Comparison of ENCODE assay signal across 25 mouse cellular contexts in genomic region chr16:21983146-21983545, GRCm38 (mm10). TPM values are rescaled to one million over a fixed set of nuclear protein-coding genes. Genes with fewer than 3 reads are reported as not detected.
DNase-seq lines count a peak whose midpoint lies in the region; ATAC-seq and TF ChIP-seq lines count a peak whose summit lies in the region.
"Had no signal": no experiment of that assay in that cellular context is flagged by ENCODE, and none has a peak within 500 bp of the region (broad histone marks: within the 10 kb centered on the region; RNA-seq: fewer than 3 reads in every experiment).

No protein-coding gene starts in this region.

- H3K9ac ChIP-seq in ES-Bruce4 (ENCODE audit: low read depth, poor library complexity, severe bottlenecking) (no peak overlapping the region), ES-E14 (ENCODE audit: insufficient read depth, low read depth, low read length, poor library complexity, severe bottlenecking) (peak overlapping the region; percentile 46)
- no peak overlapping the region for H3K9ac ChIP-seq in hindbrain, postnatal 0 days (replicated peaks; ENCODE audit: low read length)
- no peak overlapping the region for H3K9ac ChIP-seq in midbrain, postnatal 0 days (replicated peaks; ENCODE audit: low read length, poor library complexity, severe bottlenecking)
- H3K9ac ChIP-seq in midbrain, embryonic 11.5 days (ENCODE audit: low read length): no peak overlapping the region
- H3K9ac ChIP-seq: embryonic facial prominence, embryonic 13.5 days; embryonic facial prominence, embryonic 15.5 days; forebrain, embryonic 13.5 days; forebrain, embryonic 15.5 days; forebrain, postnatal 0 days had no signal

- DNase-seq in ES-E14 (ENCODE audit: low read depth, low spot score): no peak
- peak; percentile 70 for DNase-seq in ZHBTc4 (ENCODE audit: low read depth, low spot score)
- no peak for DNase-seq in hindbrain, postnatal 0 days (ENCODE audit: low spot score)
- DNase-seq in midbrain, postnatal 0 days (ENCODE audit: low spot score): no peak
- DNase-seq in midbrain, embryonic 11.5 days (ENCODE audit: low spot score, missing footprints): no peak
- DNase-seq: adrenal gland, adult 2 months; adrenal gland, postnatal 10 days; adrenal gland, postnatal 25 days; cerebellum, adult 11 months; cerebellum, adult 18-20 months; cerebellum, adult 8-10 months; cerebellum, adult 9-11 months; cerebellum, postnatal 14 days; cerebellum, postnatal 36 days; embryo, embryonic 11 days; forebrain, postnatal 0 days had no signal

- H3K4me1 ChIP-seq in ES-Bruce4 (ENCODE audit: control insufficient read depth, insufficient read depth, low read length) (no peaks in the 10 kb centered on the region), ES-E14 (ENCODE audit: control insufficient read depth in 2 of 2, insufficient read depth in 2 of 2, low read length in 2 of 2, poor library complexity in 1 of 2) (peaks cover 0 to 6% of the 10 kb centered on the region in 2 experiments; a peak in 2 of 4 replicates)
- no peaks in the 10 kb centered on the region for H3K4me1 ChIP-seq in hindbrain, postnatal 0 days (ENCODE audit: insufficient read depth, low read length)
- H3K4me1 ChIP-seq in midbrain, postnatal 0 days (ENCODE audit: insufficient read depth, low read length): no peaks in the 10 kb centered on the region
- no peaks in the 10 kb centered on the region for H3K4me1 ChIP-seq in midbrain, embryonic 11.5 days (ENCODE audit: control insufficient read depth, insufficient read depth, low read length)
- H3K4me1 ChIP-seq: embryonic facial prominence, embryonic 13.5 days; embryonic facial prominence, embryonic 15.5 days; forebrain, embryonic 13.5 days; forebrain, embryonic 15.5 days had no signal

- no peaks in the 10 kb centered on the region for H3K27me3 ChIP-seq in ES-Bruce4 (ENCODE audit: control insufficient read depth, insufficient read depth, low read length, poor library complexity, severe bottlenecking)
- no peaks in the 10 kb centered on the region for H3K27me3 ChIP-seq in hindbrain, postnatal 0 days (ENCODE audit: insufficient read depth, low read length)
- no peaks in the 10 kb centered on the region for H3K27me3 ChIP-seq in midbrain, postnatal 0 days (ENCODE audit: insufficient read depth, low read length)
- H3K27me3 ChIP-seq in midbrain, embryonic 11.5 days (ENCODE audit: control insufficient read depth, insufficient read depth, low read length): no peaks in the 10 kb centered on the region
- H3K27me3 ChIP-seq: embryonic facial prominence, embryonic 13.5 days; embryonic facial prominence, embryonic 15.5 days; forebrain, embryonic 13.5 days; forebrain, embryonic 15.5 days had no signal

- peak overlapping the region; percentile 39 for H3K27ac ChIP-seq in ES-Bruce4 (ENCODE audit: insufficient read depth, low read length)
- peak overlapping the region; percentile 75 for H3K27ac ChIP-seq in ES-E14 (ENCODE audit: insufficient read depth, low read depth, low read length, poor library complexity, severe bottlenecking)
- no peak overlapping the region for H3K27ac ChIP-seq in hindbrain, postnatal 0 days
- no peak overlapping the region for H3K27ac ChIP-seq in midbrain, postnatal 0 days (ENCODE audit: low read depth, low read length)
- no peak overlapping the region for H3K27ac ChIP-seq in midbrain, embryonic 11.5 days (ENCODE audit: low read depth, low read length)
- H3K27ac ChIP-seq: embryonic facial prominence, embryonic 13.5 days; embryonic facial prominence, embryonic 15.5 days; forebrain, embryonic 13.5 days; forebrain, embryonic 15.5 days had no signal

- no peak for TF ChIP-seq POLR2A in ES-Bruce4 (IDR thresholded peaks at IDR 0.05; ENCODE audit: insufficient read depth, low read length)

- in situ Hi-C loops in ES-E14 (cut with MboI; ENCODE audit: low sequenced_read_pairs in 2 of 2, unreplicated experiment in 2 of 2): no loop called here

- H3K9me3 ChIP-seq in ES-Bruce4 (replicated peaks; ENCODE audit: control insufficient read depth, insufficient read depth, low read length, poor library complexity, severe bottlenecking) (peaks cover 11% of the 10 kb centered on the region), ES-E14 (ENCODE audit: control insufficient read depth, insufficient read depth, low read depth, low read length) (no peaks in the 10 kb centered on the region)
- H3K9me3 ChIP-seq in hindbrain, postnatal 0 days (ENCODE audit: low read length): no peaks in the 10 kb centered on the region
- H3K9me3 ChIP-seq in midbrain, postnatal 0 days (ENCODE audit: low read length): no peaks in the 10 kb centered on the region
- H3K9me3 ChIP-seq in midbrain, embryonic 11.5 days (ENCODE audit: control insufficient read depth, low read length): no peaks in the 10 kb centered on the region
- H3K9me3 ChIP-seq: embryonic facial prominence, embryonic 13.5 days; embryonic facial prominence, embryonic 15.5 days; forebrain, embryonic 13.5 days; forebrain, embryonic 15.5 days had no signal

- H3K36me3 ChIP-seq in ES-Bruce4 (ENCODE audit: control insufficient read depth, insufficient read depth, low read length, poor library complexity, severe bottlenecking): peaks cover 7% of the 10 kb centered on the region; the same call in 1 of the 2 replicates
- peaks cover 3% of the 10 kb centered on the region; the same call in 1 of the 2 replicates for H3K36me3 ChIP-seq in ES-E14 (ENCODE audit: control insufficient read depth, insufficient read depth, low read length, poor library complexity, severe bottlenecking)
- no peaks in the 10 kb centered on the region for H3K36me3 ChIP-seq in hindbrain, postnatal 0 days (ENCODE audit: insufficient read depth, low read length)
- H3K36me3 ChIP-seq in midbrain, postnatal 0 days (ENCODE audit: insufficient read depth, low read length): no peaks in the 10 kb centered on the region
- no peaks in the 10 kb centered on the region for H3K36me3 ChIP-seq in midbrain, embryonic 11.5 days (ENCODE audit: control insufficient read depth, insufficient read depth, low read length)
- H3K36me3 ChIP-seq: embryonic facial prominence, embryonic 13.5 days; embryonic facial prominence, embryonic 15.5 days; forebrain, embryonic 15.5 days had no signal

- H3K4me3 ChIP-seq in ES-Bruce4 (ENCODE audit: low read depth, low read length) (no peak overlapping the region), ES-E14 (ENCODE audit: insufficient read depth in 1 of 2, low read depth in 1 of 2, low read length in 2 of 2, poor library complexity in 1 of 2, severe bottlenecking in 1 of 2) (peak overlapping the region; percentile 8 to 38; a peak in 2 of 4 replicates)
- no peak overlapping the region for H3K4me3 ChIP-seq in hindbrain, postnatal 0 days (ENCODE audit: low read length)
- H3K4me3 ChIP-seq in midbrain, postnatal 0 days (ENCODE audit: low read depth, low read length): no peak overlapping the region
- H3K4me3 ChIP-seq in midbrain, embryonic 11.5 days (ENCODE audit: low read depth, low read length): no peak overlapping the region
- H3K4me3 ChIP-seq: embryonic facial prominence, embryonic 13.5 days; embryonic facial prominence, embryonic 15.5 days; erythroblast, embryonic 14.5 days; forebrain, embryonic 13.5 days; forebrain, embryonic 15.5 days had no signal

- no peak for TF ChIP-seq EP300 in ES-Bruce4 (IDR thresholded peaks at IDR 0.05; ENCODE audit: insufficient read depth, low read depth, low read length)

- WGBS in hindbrain, postnatal 0 days: 92% methylated on average over 9 of the region's 9 CpGs
- WGBS in midbrain, postnatal 0 days: 93% methylated on average over 9 of the region's 9 CpGs
- WGBS in midbrain, embryonic 11.5 days: 93% methylated on average over 9 of the region's 9 CpGs

- H3K4me2 ChIP-seq in hindbrain, postnatal 0 days (ENCODE audit: low read depth, low read length): no peak overlapping the region
- H3K4me2 ChIP-seq in midbrain, postnatal 0 days (ENCODE audit: low read depth, low read length, poor library complexity, severe bottlenecking): no peak overlapping the region
- H3K4me2 ChIP-seq in midbrain, embryonic 11.5 days: no peak overlapping the region
- H3K4me2 ChIP-seq: embryonic facial prominence, embryonic 13.5 days; embryonic facial prominence, embryonic 15.5 days; forebrain, embryonic 13.5 days; forebrain, embryonic 15.5 days had no signal

- TF ChIP-seq CTCF in ES-Bruce4 (IDR thresholded peaks at IDR 0.05; ENCODE audit: low read depth, low read length): no peak
- no peak for TF ChIP-seq CTCF in hindbrain, postnatal 0 days (IDR thresholded peaks at IDR 0.05; ENCODE audit: low read depth)
- no peak for TF ChIP-seq CTCF in midbrain, postnatal 0 days (IDR thresholded peaks at IDR 0.05)

- no peak for ATAC-seq in hindbrain, postnatal 0 days
- ATAC-seq in midbrain, postnatal 0 days (ENCODE audit: low FRiP score): no peak
- ATAC-seq in midbrain, embryonic 11.5 days (ENCODE audit: low FRiP score): no peak
- ATAC-seq: forebrain, embryonic 13.5 days; forebrain, embryonic 15.5 days; forebrain, postnatal 0 days had no signal

RNA-seq across cellular contexts. Expression of gene Liph, which starts 12.3 kb away (rescaled TPM):
- 7.9 and 11.2 TPM in 2 replicates for polyA plus RNA-seq in ES-Bruce4 (2011; ENCODE audit: insufficient read depth, insufficient read length, low read depth, missing spikeins)
- 24.5 and 32.5 TPM in 2 replicates for total RNA-seq in ES-E14 (2012; rRNA removed)
- total RNA-seq in hindbrain, postnatal 0 days (2014; rRNA removed): 0.04 and 0.47 TPM in 2 replicates
- polyA plus RNA-seq in hindbrain, postnatal 0 days (2015; fragmentation: Nextera tagmentation; extraction: Ambion mirVana): 0.63 and 0.74 TPM in 2 replicates
- 1.3 and 2.3 TPM in 2 replicates for total RNA-seq in midbrain, postnatal 0 days (2014; rRNA removed)
- polyA plus RNA-seq in midbrain, postnatal 0 days (2015; fragmentation: Nextera tagmentation; extraction: Ambion mirVana): 0.88 and 0.89 TPM in 2 replicates
- polyA plus RNA-seq in midbrain, embryonic 11.5 days (2014; fragmentation: Nextera tagmentation; extraction: Ambion mirVana): 0.05 and 0.12 TPM in 2 replicates
- total RNA-seq: common myeloid progenitor, adult 5-6 weeks; MEL had no signal
- polyA plus RNA-seq: adrenal gland, adult 2 months; embryonic facial prominence, embryonic 11.5 days had no signal

RNA-seq across cellular contexts. Expression of gene Senp2, which starts 26.1 kb away (rescaled TPM):
- polyA plus RNA-seq in ES-Bruce4 (2011; ENCODE audit: insufficient read depth, insufficient read length, low read depth, missing spikeins): 79.8 and 87.9 TPM in 2 replicates
- 51.4 and 59.1 TPM in 2 replicates for total RNA-seq in ES-E14 (2012; rRNA removed)
- 23.4 and 24.1 TPM in 2 replicates for total RNA-seq in hindbrain, postnatal 0 days (2014; rRNA removed)
- 43.0 and 46.2 TPM in 2 replicates for polyA plus RNA-seq in hindbrain, postnatal 0 days (2015; fragmentation: Nextera tagmentation; extraction: Ambion mirVana)
- total RNA-seq in midbrain, postnatal 0 days (2014; rRNA removed): 35.2 and 39.9 TPM in 2 replicates
- 42.1 and 48.4 TPM in 2 replicates for polyA plus RNA-seq in midbrain, postnatal 0 days (2015; fragmentation: Nextera tagmentation; extraction: Ambion mirVana)
- polyA plus RNA-seq in midbrain, embryonic 11.5 days (2014; fragmentation: Nextera tagmentation; extraction: Ambion mirVana): 62.8 and 73.1 TPM in 2 replicates

RNA-seq across cellular contexts. Expression of gene Tmem41a, which starts 35.8 kb away (rescaled TPM):
- polyA plus RNA-seq in ES-Bruce4 (2011; ENCODE audit: insufficient read depth, insufficient read length, low read depth, missing spikeins): 10.8 and 14.3 TPM in 2 replicates
- total RNA-seq in ES-E14 (2012; rRNA removed): 26.9 and 28.8 TPM in 2 replicates
- total RNA-seq in hindbrain, postnatal 0 days (2014; rRNA removed): 28.8 and 38.3 TPM in 2 replicates
- 54.9 and 55.5 TPM in 2 replicates for polyA plus RNA-seq in hindbrain, postnatal 0 days (2015; fragmentation: Nextera tagmentation; extraction: Ambion mirVana)
- 28.5 and 28.7 TPM in 2 replicates for total RNA-seq in midbrain, postnatal 0 days (2014; rRNA removed)
- 49.8 and 52.0 TPM in 2 replicates for polyA plus RNA-seq in midbrain, postnatal 0 days (2015; fragmentation: Nextera tagmentation; extraction: Ambion mirVana)
- polyA plus RNA-seq in midbrain, embryonic 11.5 days (2014; fragmentation: Nextera tagmentation; extraction: Ambion mirVana): 31.4 and 32.7 TPM in 2 replicates

Comparison
In these comparisons a context has a peak if more than half of its experiments do, and no peak if none do; other contexts are left out.
1. H3K27ac ChIP-seq: peak in ES-Bruce4 (single experiment) and ES-E14 (single experiment); none in hindbrain, postnatal 0 days (single experiment), midbrain, postnatal 0 days (single experiment) and midbrain, embryonic 11.5 days (single experiment).
2. H3K4me3 ChIP-seq: peak in ES-E14 (2 of 2); none in ES-Bruce4 (single experiment), hindbrain, postnatal 0 days (single experiment), midbrain, postnatal 0 days (single experiment) and midbrain, embryonic 11.5 days (single experiment).